Mouse (Mus musculus) liver, adult 2 months (tissue): ENCODE measurements at regions not wholly inside any gene's neighbourhood (a gene's known extent, or its start where the extent isn't known, plus 50 kb on each side); places are given as distances from the start of the nearest gene placed in this dataset.

ENCODE experiments used
- CTCF ChIP-seq: fragments of 200-500 bp; IDR thresholded peaks from 2 replicates; pipeline ENCODE4 v1.5.1; 2011; ENCODE audit warnings: low read depth, low read length, control low read depth
- POLR2A ChIP-seq: fragments of 200-500 bp; IDR thresholded peaks from 2 replicates; pipeline ENCODE4 v1.6.1; 2011; ENCODE audit warnings: low read length, control low read depth; ENCODE audit not compliant: insufficient read depth; ENCODE audit errors: extremely low read depth

DNA sequence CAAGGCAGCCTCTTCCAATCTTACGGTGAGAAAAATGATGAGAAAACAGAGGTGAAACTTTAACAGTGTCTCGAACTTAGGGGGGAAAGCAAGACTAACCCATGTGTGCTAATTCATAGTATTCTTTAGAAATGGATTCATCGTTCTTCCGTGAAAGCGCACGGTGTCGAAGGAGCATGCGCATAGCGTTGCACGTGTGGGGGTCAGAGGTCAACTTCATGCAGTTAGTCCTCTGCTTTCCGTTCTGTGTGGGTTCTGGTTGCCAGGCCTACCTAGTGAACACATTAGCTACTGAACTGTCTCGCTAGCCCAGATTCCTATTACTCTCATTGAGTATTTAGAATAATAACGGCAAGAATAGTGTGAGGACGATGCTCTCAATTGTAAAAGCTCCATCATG lies 74.7 kb upstream of the Kcnk2 start:
- TF ChIP-seq CTCF (no peak), POLR2A (no peak)
